Mouse (Mus musculus): Measurements from ENCODE around the gene Caly. TPM values are rescaled to one million over a fixed set of nuclear protein-coding genes. Genes with fewer than 3 reads are reported as not detected.
A peak's percentile ranks its signal among the peaks of the same experiment; 100 is the strongest.

The Caly gene
- 1.1 and 1.2 TPM in 2 replicates for polyA plus RNA-seq (2016; fragmentation: Nextera tagmentation; extraction: Ambion mirVana)

- peak within 1 kb of the TSS; percentile 44; the same call in 1 of the 2 replicates for H3K4me3 ChIP-seq
- no peak within 1 kb of the TSS for H3K27ac ChIP-seq
- peak; percentile 78 for DNase-seq (ENCODE audit: low spot score)
- peaks cover 24% of the 10 kb centered on the region for H3K4me1 ChIP-seq
- no peaks in the 10 kb centered on the region for H3K36me3 ChIP-seq
- H3K9me3 ChIP-seq (replicated peaks): no peaks in the 10 kb centered on the region
- H3K27me3 ChIP-seq (ENCODE audit: low read depth, poor library complexity, severe bottlenecking): peaks cover 47% of the 10 kb centered on the region
- WGBS: 8% methylated on average over 18 of the region's 18 CpGs
These were observed at the start of gene Caly for GRCm38 (mm10) chr7:140082242-140082678. Caly (minus strand) TSS chr7:140082548.

GRCm38 (mm10) chr7:140127911-140128310, 45.6 kb upstream of the Caly start:
- WGBS: 84% methylated on average over 2 of the region's 2 CpGs
- no peak overlapping the region for H3K27ac ChIP-seq
- no peak for DNase-seq (ENCODE audit: low spot score)

DNA sequence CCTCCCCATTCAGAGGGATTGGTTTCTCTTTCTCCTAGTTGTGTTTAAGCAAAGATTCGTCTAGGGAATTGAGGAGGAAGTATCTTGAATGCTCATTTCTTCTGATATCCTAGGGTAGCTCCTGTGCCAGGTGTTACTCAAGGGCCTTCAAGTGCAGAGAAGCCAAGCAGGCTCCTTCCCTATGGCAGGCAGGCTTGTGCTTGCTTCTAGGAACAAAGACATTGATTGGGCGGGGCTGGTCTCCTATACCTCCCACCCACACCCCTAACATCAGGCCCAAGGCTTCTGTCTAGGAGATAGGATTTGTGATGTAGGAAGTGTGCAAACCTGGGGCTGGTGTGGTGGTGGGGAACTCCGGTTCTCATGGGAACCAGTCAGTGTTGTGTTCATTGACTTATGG, 44.6 kb upstream of the Caly start:
- 86% methylated on average over 3 of the region's 3 CpGs for WGBS
- peaks cover 16% of the 10 kb centered on the region for H3K4me1 ChIP-seq
- 0 out of 2 replicates have a peak overlapping the region, but pooled peaks have one; percentile 6 for H3K4me3 ChIP-seq

More at GRCm38 (mm10) chr7:140127911-140128310, 45.6 kb upstream of the Caly start:
- H3K4me1 ChIP-seq: peaks cover 16% of the 10 kb centered on the region
- no peaks in the 10 kb centered on the region for H3K27me3 ChIP-seq (ENCODE audit: low read depth, poor library complexity, severe bottlenecking)
- no peak overlapping the region for H3K4me3 ChIP-seq
- peaks cover 31% of the 10 kb centered on the region for H3K36me3 ChIP-seq
- H3K9me3 ChIP-seq (replicated peaks): no peaks in the 10 kb centered on the region

GRCm38 (mm10) chr7:140126022-140126350, 43.6 kb upstream of the Caly start:
- H3K9me3 ChIP-seq (replicated peaks): no peaks in the 10 kb centered on the region
- 3% methylated on average over 5 of the region's 5 CpGs for WGBS
- no peaks in the 10 kb centered on the region for H3K27me3 ChIP-seq (ENCODE audit: low read depth, poor library complexity, severe bottlenecking)
- peak overlapping the region; percentile 68 for H3K4me3 ChIP-seq
- no peak for DNase-seq (ENCODE audit: low spot score)
- H3K36me3 ChIP-seq: peaks cover 20% of the 10 kb centered on the region
- peak overlapping the region; percentile 90 for H3K27ac ChIP-seq
- H3K4me1 ChIP-seq: peaks cover 16% of the 10 kb centered on the region

More for the DNA sequence above, 44.6 kb upstream of the Caly start:
- Histone ChIP-seq H3K27ac (no peak overlapping the region), H3K27me3 (ENCODE audit: low read depth, poor library complexity, severe bottlenecking) (no peaks in the 10 kb centered on the region), H3K9me3 (replicated peaks) (no peaks in the 10 kb centered on the region), H3K36me3 (peaks cover 26% of the 10 kb centered on the region)
- DNase-seq (ENCODE audit: low spot score): no peak

GRCm38 (mm10) chr7:140125278-140126021, 43.1 kb upstream of the Caly start:
- 1% methylated on average over 40 of the region's 40 CpGs for WGBS
- DNase-seq (ENCODE audit: low spot score): peak; percentile 94
- Histone ChIP-seq H3K27ac (peak overlapping the region; percentile 90), H3K36me3 (peaks cover 14% of the 10 kb centered on the region), H3K27me3 (ENCODE audit: low read depth, poor library complexity, severe bottlenecking) (no peaks in the 10 kb centered on the region), H3K4me3 (peak overlapping the region; percentile 68), H3K9me3 (replicated peaks) (no peaks in the 10 kb centered on the region), H3K4me1 (peaks cover 16% of the 10 kb centered on the region)

DNA sequence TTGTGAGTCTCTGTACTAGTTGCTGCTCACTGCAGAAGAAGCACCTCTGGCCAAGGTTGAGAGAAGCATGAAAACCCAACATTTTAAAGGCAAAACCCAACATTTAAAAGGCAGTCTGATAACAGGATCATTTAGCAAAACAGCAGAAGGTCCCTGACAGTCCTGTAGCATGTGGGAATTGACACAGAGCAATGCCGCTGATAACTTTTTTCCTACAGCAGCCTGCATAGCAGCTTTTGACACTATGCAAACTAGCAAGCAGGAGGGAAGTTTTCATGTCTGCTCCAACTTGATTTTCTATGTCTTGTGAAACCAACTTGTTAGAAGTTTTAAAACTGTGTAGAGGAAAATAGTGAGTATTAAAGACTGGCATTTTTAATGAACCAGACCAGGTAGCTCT, 42.0 kb upstream of the Caly start:
- Histone ChIP-seq H3K27me3 (ENCODE audit: low read depth, poor library complexity, severe bottlenecking) (no peaks in the 10 kb centered on the region), H3K4me1 (peaks cover 16% of the 10 kb centered on the region), H3K27ac (no peak overlapping the region), H3K9me3 (replicated peaks) (no peaks in the 10 kb centered on the region), H3K36me3 (peaks cover 4% of the 10 kb centered on the region; the same call in 1 of the 2 replicates), H3K4me3 (no peak overlapping the region)
- no peak for DNase-seq (ENCODE audit: low spot score)
- WGBS: 100% methylated on average over 1 of the region's 1 CpGs

DNA sequence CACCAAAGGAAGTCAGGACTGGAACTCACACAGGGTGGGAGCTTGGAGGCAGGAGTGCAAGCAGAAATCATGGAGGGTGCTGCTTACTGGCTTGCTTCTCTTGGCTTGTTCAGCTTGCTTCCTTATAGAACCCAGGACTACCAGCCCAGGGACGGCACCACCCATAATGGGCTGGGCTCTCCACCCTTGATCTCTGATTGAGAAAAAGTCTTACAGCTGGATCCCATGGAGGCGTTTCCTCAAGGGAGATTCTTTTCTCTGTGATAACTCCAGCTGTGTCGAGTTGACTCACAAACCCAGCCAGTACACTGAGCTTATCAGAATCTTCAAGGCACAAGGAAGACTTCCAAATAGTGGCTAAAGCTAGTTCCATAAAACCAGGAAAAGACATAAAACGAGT, 40.4 kb upstream of the Caly start:
- Histone ChIP-seq H3K4me3 (no peak overlapping the region), H3K36me3 (no peaks in the 10 kb centered on the region), H3K27ac (no peak overlapping the region), H3K4me1 (peaks cover 16% of the 10 kb centered on the region), H3K9me3 (replicated peaks) (no peaks in the 10 kb centered on the region), H3K27me3 (ENCODE audit: low read depth, poor library complexity, severe bottlenecking) (no peaks in the 10 kb centered on the region)
- 50% methylated on average over 4 of the region's 4 CpGs for WGBS
- no peak for DNase-seq (ENCODE audit: low spot score)

GRCm38 (mm10) chr7:140121338-140121910, 39.1 kb upstream of the Caly start:
- H3K27me3 ChIP-seq (ENCODE audit: low read depth, poor library complexity, severe bottlenecking): no peaks in the 10 kb centered on the region
- no peaks in the 10 kb centered on the region for H3K9me3 ChIP-seq (replicated peaks)
- H3K36me3 ChIP-seq: no peaks in the 10 kb centered on the region
- no peak overlapping the region for H3K4me3 ChIP-seq
- 83% methylated on average over 13 of the region's 13 CpGs for WGBS
- no peak overlapping the region for H3K27ac ChIP-seq
- no peak for DNase-seq (ENCODE audit: low spot score)
- H3K4me1 ChIP-seq: peaks cover 11% of the 10 kb centered on the region

- Histone ChIP-seq H3K9me3 (replicated peaks) (no peaks in the 10 kb centered on the region), H3K4me1 (peaks cover 9% of the 10 kb centered on the region), H3K27ac (no peak overlapping the region), H3K4me3 (no peak overlapping the region), H3K27me3 (ENCODE audit: low read depth, poor library complexity, severe bottlenecking) (no peaks in the 10 kb centered on the region), H3K36me3 (no peaks in the 10 kb centered on the region)
- 87% methylated on average over 2 of the region's 2 CpGs for WGBS
- no peak for DNase-seq (ENCODE audit: low spot score)
These were observed 38.1 kb upstream of the Caly start for GRCm38 (mm10) chr7:140120484-140120883.

GRCm38 (mm10) chr7:140116329-140117054, 34.1 kb upstream of the Caly start, which contains the start of gene Echs1:
Echs1 (minus strand) TSS chr7:140116476.
- DNase-seq (ENCODE audit: low spot score): peak; percentile 87
- no peaks in the 10 kb centered on the region for H3K9me3 ChIP-seq (replicated peaks)
- H3K27me3 ChIP-seq (ENCODE audit: low read depth, poor library complexity, severe bottlenecking): no peaks in the 10 kb centered on the region
- peak within 1 kb of the TSS; percentile 93 for H3K27ac ChIP-seq
- H3K4me1 ChIP-seq: peaks cover 8% of the 10 kb centered on the region
- H3K36me3 ChIP-seq: peaks cover 16% of the 10 kb centered on the region
- 4% methylated on average over 28 of the region's 28 CpGs for WGBS
- peak within 1 kb of the TSS; percentile 79 for H3K4me3 ChIP-seq

- 3% methylated on average over 23 of the region's 23 CpGs for WGBS
These were observed 33.4 kb upstream of the Caly start, which contains the start of gene Paox for GRCm38 (mm10) chr7:140115583-140116328. Paox (plus strand) TSS chr7:140115799.

DNA sequence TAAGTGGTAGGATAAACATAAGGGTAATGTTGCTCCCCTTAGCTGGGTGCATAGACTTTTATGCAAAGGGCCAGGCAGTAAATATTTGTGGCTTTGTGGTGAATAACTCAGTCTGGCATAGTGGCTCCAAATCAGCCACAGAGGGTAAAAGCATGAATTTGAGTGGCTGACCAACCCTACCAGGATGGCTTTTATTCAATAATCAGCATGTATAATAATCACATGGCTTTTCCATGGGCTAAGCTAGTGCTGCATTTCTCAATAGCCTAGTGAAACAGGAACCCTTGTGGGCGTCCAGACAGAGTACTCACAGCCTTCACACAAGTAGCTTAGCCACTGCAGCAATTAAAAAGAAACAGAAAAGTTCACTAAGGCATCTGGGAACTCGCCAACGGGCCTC, 29.6 kb upstream of the Caly start:
- DNase-seq (ENCODE audit: low spot score): no peak
- Histone ChIP-seq H3K4me3 (no peak overlapping the region), H3K27ac (no peak overlapping the region), H3K36me3 (peaks cover 61% of the 10 kb centered on the region), H3K4me1 (peaks cover 8% of the 10 kb centered on the region), H3K9me3 (replicated peaks) (no peaks in the 10 kb centered on the region), H3K27me3 (ENCODE audit: low read depth, poor library complexity, severe bottlenecking) (no peaks in the 10 kb centered on the region)
- WGBS: 85% methylated on average over 3 of the region's 3 CpGs

More at GRCm38 (mm10) chr7:140115583-140116328, 33.4 kb upstream of the Caly start, which contains the start of gene Paox:
- peak within 1 kb of the TSS; percentile 79 for H3K4me3 ChIP-seq
- peak within 1 kb of the TSS; percentile 93 for H3K27ac ChIP-seq
- no peaks in the 10 kb centered on the region for H3K27me3 ChIP-seq (ENCODE audit: low read depth, poor library complexity, severe bottlenecking)
- H3K4me1 ChIP-seq: peaks cover 8% of the 10 kb centered on the region
- peaks cover 23% of the 10 kb centered on the region for H3K36me3 ChIP-seq
- peak; percentile 59 for DNase-seq (ENCODE audit: low spot score)
- H3K9me3 ChIP-seq (replicated peaks): no peaks in the 10 kb centered on the region

All from limb, embryonic 10.5 days (tissue).